Mouse (Mus musculus): ENCODE data around the gene Dok5. TPM values are rescaled to one million over a fixed set of nuclear protein-coding genes. Genes with fewer than 3 reads are reported as not detected.

Gene Dok5
- polyA plus RNA-seq, 1 experiment: 3.0 TPM

GRCm38 (mm10) chr2:170791332-170792017 is 59.9 kb downstream of the Dok5 start:
- no peak for DNase-seq (ENCODE audit: low read depth)

DNA sequence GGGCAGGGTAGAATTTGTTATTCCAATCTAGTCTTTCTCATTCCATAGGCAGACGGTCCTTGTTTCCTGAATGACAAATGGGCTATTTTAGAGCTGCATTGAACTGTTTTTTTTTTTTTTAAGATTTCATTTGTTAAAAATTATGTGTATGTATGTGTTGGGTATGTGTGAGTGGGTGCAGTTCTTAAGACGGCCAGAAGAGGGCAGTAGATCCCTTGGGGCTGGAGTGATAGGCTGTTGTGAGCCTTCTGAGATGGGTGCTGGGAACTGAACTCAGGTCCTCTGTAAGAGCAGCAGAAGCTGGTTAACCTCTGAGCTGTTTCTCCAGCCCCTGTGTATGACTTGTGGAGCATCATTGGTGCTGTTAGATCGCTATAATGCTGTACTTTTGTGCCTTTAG is 63.6 kb downstream of the Dok5 start:
- DNase-seq (ENCODE audit: low read depth): no peak

- DNase-seq (ENCODE audit: low read depth): no peak
These were observed 71.4 kb downstream of the Dok5 start for GRCm38 (mm10) chr2:170802984-170803383.

DNA sequence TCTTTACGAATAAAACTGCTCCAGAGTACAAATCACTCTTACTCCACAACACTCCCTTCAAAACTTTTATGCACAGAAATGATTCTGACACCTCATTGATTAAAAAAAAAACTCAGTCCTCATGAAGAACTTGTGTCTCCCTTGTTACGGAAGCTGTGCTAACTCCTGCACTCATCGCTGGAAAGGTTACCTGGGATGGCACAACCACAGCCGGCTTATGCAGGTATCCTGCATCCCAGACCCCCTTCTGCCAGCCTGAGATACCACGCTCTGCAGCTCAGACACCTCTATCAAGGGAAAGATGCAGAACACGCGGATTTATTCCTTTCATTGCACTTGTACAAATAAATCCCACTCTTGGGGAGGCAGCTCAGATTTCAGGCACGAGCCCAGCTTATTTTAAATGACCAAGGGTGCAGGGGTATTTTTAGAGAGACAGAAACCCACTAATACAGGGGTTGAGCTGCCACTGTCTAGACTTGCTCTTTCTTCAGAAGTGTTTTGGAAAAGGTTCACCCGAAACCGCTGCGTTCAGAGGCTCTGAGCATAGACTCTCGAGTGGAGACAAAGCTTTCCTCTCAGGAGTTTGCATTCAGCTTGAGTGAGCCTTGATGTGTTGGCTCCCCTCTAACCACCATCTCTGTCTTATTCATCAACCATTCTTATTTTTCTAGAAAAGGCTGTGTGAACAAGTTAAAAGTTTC is 76.1 kb downstream of the Dok5 start:
- DNase-seq (ENCODE audit: low read depth): no peak

DNA sequence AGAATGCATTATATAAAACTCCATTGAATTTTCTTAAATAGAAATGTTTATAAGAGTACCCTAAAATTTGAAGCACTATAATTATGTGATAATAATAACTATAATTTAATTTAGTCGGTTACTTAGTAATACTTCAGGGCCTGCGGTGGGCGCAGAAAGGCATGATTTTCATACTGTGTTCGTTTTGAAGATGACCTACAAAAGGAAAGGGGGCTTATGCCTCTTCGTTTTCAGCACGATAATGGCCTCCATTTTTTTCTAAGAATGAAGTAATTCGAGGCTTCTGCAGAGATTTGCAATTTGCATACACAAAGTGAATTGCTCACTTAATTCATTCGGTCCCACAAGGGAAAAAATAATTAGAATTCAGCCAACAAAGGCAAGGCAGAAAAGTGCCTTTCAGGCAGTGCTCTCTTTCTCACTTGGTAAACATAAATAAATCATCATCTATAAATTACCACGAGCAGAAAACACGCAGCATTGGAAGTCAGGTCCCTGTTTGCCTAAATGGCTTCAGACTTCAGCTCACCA is 76.7 kb downstream of the Dok5 start:
- DNase-seq (ENCODE audit: low read depth): no peak

- no peak for DNase-seq (ENCODE audit: low read depth)
These were observed 79.7 kb downstream of the Dok5 start for GRCm38 (mm10) chr2:170811356-170811755.

DNA sequence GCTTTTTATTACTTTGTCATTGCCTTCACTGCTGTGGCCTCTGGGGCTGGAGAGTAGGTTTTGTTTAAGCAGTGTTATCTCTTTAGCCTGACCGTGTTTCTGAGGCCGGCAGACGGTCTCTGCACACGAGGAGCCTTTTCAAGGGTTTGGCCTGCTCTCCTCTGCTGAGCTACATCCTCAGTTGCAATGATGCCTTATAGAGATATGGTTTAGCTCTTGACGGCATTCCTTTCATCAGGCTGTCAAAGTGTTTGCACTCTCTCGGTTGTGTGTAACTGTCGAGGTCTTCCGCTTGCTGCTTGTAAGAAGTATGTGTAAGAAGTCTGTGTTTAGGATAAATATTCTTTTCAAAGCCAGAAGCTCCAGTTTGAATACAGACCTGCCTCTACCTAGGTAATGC is 84.7 kb downstream of the Dok5 start:
- DNase-seq (ENCODE audit: low read depth): no peak

- no peak for DNase-seq (ENCODE audit: low read depth)
These were observed 85.6 kb downstream of the Dok5 start for GRCm38 (mm10) chr2:170817112-170817703.

- peak; percentile 67 for DNase-seq (ENCODE audit: low read depth)
These were observed 95.3 kb downstream of the Dok5 start for GRCm38 (mm10) chr2:170826821-170827441.

DNA sequence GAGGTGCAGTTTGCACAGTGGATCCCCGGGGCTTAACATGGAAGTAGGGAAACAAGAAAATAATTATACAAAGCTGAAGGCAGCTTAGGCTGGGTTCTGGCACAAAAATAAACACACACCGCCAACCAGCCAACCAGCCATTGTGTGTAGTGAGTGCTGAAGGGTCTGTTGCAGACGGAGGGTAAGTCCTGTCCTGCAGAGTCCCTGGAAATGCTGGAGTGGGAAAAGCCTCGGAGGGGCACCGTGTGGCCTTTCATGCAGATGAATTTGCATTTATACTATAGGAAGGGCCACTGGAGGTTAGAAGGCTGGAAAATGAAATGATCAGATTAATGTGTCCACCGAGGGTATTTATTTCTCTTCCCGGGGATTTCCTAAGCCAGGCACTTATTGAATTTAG is 97.2 kb downstream of the Dok5 start:
- DNase-seq (ENCODE audit: low read depth): no peak

DNA sequence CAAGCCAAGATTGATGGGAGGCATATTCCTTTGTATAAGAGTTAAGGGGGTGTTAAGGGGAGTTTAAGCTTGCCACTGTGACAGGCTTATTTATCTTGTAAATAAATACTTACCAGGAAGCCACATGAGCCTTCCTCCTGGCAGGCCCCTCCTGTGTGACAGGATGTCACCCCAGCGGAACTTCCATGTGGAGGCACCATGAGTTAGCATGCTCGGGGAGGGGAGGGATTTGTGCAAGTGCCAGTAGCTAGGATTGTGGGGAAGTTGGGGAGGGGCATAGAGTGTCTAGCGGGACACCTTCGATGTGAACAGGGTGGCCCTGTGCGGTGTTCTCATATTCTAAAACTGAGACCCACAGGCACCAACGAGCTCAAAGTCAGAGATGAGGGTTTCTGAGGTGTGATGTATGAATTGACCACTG is 97.6 kb downstream of the Dok5 start:
- no peak for DNase-seq (ENCODE audit: low read depth)

DNA sequence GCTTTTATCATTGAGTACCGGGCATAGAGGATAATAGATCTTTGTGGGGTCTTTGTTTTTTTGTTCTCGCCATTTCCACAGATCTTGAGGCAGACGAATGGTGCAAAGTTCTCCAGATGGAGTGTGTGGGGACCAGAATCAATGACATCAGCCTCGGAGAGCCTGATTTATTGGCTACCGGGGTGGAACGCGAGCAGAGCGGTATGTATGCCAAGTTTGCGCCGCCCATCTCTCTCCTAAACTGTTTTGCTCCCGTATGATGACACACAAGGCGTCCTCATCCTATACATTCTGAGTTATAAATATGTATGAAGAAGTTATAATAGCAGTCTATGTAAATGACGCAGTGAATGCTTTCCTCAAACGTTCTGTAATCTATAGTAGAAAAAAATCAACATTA is 98.4 kb downstream of the Dok5 start:
- DNase-seq (ENCODE audit: low read depth): no peak

GRCm38 (mm10) chr2:170836862-170837261 is 105.3 kb downstream of the Dok5 start:
- no peak for DNase-seq (ENCODE audit: low read depth)

DNA sequence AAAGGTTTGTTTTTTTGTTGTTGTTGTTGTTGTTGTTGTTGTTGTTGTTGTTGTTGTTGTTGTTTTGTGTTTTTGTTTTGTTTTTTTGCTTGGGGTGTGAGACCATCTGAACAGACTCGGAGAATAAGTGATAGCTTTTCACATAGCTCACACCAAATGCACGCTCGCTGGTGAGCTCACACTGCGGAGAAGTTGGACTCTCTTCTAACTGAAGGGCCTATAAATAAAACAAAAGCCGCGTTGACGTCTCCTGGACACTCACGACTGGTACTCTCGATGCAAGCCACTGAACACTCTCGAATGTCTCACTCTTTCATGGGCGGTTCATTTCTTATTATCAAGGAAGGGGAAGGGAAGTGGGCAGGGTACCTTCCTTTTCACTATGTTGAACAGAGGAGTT is 105.8 kb downstream of the Dok5 start:
- DNase-seq (ENCODE audit: low read depth): no peak

- no peak for DNase-seq (ENCODE audit: low read depth)
These were observed 106.4 kb downstream of the Dok5 start for GRCm38 (mm10) chr2:170837824-170838557.

DNA sequence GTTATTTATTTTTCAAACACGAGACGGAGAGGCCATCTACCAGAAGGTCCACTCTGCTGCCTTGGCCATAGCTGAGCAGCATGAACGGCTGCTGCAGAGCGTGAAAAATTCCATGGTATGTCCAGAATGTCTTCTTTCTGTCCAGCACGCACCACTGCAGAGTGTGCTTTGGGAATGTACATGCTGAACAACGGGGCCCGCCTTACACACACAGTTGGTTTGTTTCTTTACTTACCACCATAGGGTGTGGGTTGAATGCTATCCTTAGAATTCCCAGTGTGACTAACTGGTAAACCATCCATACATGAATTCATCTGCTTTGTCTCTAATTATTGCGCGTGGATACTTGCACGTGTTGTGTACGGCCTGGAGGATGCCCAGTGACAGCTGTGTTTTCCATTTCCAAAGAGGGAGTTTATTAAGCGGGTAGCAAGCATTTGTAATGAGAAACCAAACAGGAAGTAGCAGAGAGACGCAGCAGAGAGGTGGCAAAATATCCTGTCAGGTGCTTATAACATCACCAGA is 109.9 kb downstream of the Dok5 start:
- DNase-seq (ENCODE audit: low read depth): no peak

DNA sequence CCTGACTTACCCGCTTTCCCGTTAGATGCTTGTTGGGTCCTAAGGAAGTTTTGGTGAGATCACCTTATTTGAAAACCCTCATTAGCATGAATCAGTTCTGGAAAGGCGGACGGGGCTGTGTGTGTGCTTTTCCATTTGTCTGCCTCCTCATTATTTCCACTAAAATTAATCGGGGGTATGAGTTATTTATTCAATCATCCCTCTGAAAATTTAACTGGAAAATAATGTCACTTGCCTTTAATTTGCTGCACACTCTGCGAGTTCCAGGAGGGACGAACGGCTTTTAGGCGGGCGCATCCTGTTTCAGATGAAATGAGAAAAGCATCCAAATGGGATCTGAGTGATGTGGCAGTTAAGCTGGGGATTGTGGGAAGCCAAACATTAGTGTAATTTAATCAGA is 113.9 kb downstream of the Dok5 start:
- no peak for DNase-seq (ENCODE audit: low read depth)

DNA sequence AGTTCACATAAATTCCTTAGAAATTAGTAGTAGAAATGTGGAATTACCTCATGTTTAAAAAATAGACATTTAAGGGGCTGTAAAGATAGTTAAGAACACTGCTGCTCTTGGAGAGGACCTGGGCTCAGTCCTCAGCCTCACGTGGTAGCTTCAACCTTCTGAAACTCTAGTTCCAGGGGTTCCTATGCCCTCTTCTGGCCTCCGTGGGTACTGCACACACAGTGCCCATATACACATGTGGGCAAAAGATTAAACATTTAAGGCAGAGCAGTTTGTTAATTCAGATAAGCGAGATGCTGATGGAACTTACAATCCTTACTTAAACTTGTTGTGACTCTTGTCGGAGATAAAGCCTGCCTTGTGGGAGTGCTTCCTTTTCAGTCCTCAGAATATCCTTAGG is 118.5 kb downstream of the Dok5 start:
- no peak for DNase-seq (ENCODE audit: low read depth)

DNA sequence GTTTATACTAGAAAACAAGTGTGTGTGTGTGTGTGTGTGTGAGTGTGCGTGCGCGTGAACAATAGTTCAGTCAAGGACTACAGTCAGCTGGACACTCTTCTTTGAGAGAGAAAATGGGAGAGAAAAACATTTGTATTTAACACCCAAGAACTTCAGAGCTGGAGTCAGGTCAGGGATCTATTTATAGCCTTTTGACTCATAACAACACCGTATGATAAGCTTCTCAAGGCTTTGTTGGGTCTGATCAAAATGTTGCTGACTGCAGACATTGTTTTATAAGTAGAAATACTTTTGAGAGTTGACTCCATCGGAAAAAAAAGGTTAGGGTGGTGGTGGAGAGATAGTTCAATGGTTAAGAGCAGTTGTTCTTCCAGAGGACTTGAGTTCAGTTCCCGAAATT is 120.7 kb downstream of the Dok5 start:
- DNase-seq (ENCODE audit: low read depth): no peak

- DNase-seq (ENCODE audit: low read depth): no peak
These were observed 123.6 kb downstream of the Dok5 start for GRCm38 (mm10) chr2:170855210-170855609.

GRCm38 (mm10) chr2:170856085-170856484 is 124.5 kb downstream of the Dok5 start:
- no peak for DNase-seq (ENCODE audit: low read depth)

DNA sequence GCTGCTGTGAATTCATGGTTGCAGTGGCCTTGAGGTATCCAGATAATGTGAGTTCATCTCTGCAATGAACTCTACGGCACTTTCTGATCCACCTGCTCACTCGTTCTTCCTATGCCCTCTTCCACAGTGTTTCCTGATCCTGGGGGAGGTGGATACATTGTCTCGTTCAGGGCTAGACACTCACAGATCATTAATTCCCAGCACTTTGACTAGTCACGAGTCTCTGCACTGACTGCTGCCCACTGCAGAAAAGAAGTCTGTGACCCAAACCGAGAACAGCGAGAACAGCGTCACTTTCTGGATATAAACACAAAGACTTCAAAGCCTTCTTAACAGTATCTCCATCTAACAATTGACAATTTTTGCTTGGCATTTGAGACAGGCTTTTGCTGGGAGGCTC is 125.9 kb downstream of the Dok5 start:
- no peak for DNase-seq (ENCODE audit: low read depth)

Measured in gonadal fat pad, adult 2 months (tissue).